Mouse (Mus musculus) heart, postnatal 14 days (tissue): ENCODE measurements around the gene Wnk2. TPM values are rescaled to one million over a fixed set of nuclear protein-coding genes. Genes with fewer than 3 reads are reported as not detected.

Experiments used
- DNase-seq, 2 experiments: peaks; one replicate each; pipeline ENCODE4 v3.0.0; 2021 to 2022
- intact Hi-C: fragments of 180-260 bp; cut with DNase I; formaldehyde crosslinking; loops from one replicate; pipeline ENCODE4 v1.15.1; 2025
- total RNA-seq, 2 experiments: library from RNA; stranded (reverse); gene quantifications; 2 replicates each; pipeline ENCODE4 v1.2.3; 2021

The Wnk2 gene
- total RNA-seq, 2 experiments from 2014 or later: 40.3 to 60.0 TPM

DNA sequence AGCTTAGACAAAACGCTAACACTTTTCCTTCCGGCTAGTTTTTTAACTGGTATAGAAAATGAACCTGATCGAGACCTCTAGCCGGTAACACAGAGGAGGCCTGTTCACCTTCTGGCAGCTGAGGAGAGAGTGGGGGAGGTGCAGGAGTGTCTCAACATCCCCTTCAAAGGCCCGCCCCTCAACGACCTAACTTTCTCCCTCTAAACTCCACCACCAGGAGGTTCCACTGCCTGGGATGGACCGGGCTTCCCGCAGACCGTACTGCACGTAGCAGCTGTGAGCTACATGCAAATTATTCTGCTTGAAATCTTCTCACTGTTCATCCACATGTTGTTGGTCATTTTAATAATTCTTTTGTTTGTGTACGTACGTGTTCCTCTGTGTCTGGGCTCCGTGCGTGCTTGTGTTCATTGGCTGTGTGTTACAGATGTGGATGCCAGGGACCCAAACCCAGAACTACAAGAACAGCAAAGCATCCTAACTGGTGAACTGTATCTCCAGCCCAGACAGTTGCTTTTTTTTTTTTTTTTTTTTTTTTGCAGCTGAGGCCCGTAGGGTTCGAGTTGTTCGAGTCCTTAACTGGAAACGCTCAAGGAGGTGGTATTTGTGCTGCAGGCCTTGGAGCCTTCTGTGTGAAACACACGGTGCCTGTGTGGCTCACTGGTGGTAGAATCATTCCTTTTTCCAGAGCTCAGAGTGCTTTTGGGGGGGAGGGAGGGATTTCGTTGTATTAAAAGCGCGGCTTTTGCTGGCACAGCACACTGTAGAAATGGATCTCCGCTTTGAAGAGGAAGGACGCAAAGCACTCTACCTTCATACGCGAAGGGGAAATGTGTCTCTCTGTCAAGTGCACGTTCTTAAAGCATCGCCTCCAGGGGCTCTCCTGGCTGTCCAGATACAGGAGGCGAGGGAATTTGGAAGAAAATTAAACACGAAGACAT, 132.2 kb downstream of the Wnk2 start:
- DNase-seq: no peak
- intact Hi-C loops: no loop called here

DNA sequence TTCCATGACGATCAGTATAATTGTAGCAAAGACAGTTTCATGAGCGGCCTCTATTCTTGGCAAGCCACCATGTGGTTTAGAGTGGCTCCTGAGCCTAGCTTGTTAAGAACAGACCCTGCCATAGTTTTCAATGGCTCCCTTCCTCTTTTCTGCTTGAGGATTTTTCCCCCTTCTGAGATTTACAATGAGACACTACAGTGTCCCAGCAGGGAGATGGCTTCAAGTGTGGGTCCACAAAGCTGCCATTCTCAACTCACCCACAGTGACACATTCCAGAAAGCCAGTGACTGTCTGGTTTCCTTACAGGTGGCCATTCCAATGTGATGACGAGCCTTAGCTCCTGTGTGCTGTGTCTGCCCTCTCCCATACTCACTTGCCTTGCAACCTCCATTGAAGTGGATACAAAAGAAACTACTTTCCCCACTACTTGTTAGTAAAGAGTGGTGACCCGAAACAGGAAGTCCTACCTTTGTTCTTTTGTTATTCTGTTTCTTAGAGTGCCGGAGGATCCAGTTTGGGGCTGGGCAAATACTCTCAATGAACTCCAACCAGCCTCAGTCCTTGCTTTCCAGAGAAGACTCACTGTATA, 134.5 kb downstream of the Wnk2 start:
- no peak for DNase-seq
- intact Hi-C loops: no loop called here

DNA sequence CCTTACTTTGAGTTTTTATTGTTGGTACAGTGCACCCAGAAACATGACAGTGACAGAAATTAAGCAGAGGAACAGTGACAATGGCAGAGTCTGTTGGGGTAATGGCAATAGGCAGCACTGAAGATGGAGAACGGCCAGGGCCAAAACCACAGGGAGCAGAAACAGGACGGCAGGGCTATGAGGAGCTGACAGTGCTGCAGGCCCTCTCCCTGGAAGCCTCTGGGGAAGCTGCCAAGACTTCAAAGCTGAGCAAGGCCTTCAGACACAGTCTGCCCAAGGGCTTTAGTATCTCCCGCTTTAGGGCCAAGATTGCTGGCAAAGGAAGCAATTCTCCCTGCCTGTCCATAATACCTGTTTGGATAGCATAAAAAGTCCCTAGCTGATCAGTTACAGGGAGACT, 146.1 kb downstream of the Wnk2 start:
- DNase-seq: no peak
- intact Hi-C loops: no loop called here

DNA sequence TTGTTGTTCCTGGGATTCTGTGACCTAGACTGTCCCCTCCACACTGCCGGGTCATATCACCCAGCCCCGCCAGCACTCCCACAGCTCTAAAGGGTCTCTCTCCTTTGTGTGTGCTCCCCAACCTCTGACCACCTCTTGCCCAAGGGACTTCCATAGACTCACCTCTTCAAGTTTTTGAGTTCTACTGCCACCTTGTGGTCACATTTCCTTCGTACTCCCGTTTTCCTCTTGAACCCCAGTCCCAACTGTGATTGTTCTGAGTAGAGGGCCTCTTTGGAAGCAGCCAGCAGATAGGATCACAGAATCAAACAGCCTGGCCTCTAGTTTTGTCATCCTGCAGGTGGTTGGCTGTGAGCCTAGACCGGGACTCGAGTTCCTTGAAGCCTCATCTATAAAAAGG, 149.2 kb downstream of the Wnk2 start:
- DNase-seq: peak; percentile 48 to 74
- intact Hi-C loops: loop anchor here (2.0 to 5.0 kb wide), 3 partner anchors 146 to 344 kb away; no protein-coding TSS in a partner anchor

DNA sequence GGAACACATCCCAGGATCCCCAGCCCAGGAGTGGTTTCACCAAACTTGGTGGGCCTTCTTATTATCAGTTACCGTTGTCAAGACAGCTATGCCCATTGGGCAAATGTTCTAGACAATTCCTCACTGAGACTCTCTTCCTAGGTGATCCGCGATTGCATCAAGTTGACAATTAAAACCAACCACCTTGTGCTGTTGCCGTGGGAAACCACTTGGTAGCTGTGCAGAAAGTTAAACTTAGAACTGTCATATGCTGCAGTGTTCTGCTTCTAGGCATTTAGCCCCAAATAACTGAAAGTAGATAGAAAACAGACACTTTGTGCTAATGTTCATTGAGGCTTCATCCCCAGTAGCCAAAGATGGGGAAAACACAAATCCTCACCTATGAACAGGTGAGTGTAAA, 151.1 kb downstream of the Wnk2 start:
- DNase-seq: no peak
- intact Hi-C loops: loop anchor here (5.0 kb wide), 2 partner anchors 144 to 176 kb away; no protein-coding TSS in a partner anchor

DNA sequence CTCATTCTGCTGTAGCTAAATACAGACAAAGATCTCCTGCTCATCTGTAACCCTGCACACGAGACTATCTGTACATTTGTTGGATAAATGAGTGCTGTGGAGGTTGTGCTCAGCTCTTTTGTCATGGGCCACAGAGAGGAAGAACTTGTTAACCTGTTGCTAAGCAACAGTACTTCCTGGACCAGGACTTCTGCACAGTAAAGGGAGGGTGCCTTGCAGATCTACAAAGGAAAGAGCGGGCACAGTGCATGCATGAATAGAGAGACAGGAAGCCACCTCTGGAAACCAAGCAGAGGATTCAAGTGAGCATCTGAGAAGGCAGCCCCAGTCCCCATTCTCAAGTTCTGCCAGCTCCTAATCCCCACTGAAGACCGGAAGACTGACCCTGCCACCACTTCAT, 152.9 kb downstream of the Wnk2 start:
- intact Hi-C loops: loop anchor here (5.0 kb wide), 2 partner anchors 143 to 177 kb away; no protein-coding TSS in a partner anchor
- no peak for DNase-seq

DNA sequence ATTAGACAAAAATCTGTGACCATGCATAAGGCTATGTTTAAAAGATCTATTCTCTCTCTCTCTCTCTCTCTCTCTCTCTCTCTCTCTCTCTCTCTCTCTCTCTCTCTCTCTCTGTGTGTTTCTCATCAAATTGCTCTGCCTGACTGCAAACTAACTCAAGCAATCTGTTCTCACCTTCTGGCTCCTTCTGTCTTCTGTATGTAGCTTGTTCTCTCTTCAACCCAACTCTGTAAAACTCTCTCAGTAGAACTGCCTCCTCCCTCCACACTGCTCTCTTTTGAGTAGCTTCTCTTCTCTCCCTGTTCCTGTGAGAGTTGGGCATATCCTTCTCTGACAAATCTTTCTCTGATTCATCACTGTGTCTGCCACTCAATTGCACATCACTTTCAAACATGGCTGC, 154.9 kb downstream of the Wnk2 start:
- no peak for DNase-seq
- intact Hi-C loops: no loop called here

DNA sequence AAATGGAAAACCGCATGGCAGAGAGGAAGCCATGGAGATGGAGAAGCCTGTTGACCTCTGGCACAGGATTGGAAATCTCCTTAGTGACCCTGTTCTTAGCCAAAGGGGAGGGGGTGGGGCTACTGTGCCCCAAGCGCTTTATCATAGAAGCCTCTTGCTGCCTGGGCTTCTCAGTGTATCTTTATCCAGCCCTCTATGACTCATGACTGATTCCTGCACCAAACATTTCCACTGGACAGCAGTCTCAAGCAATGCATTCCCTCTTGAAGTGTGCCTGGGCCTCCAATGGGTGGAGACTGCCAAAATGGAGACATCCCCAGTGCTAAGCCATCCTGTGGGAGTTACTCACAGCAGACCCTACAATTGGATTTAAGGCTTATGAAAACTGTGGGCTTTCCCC, 157.7 kb downstream of the Wnk2 start:
- DNase-seq: no peak
- intact Hi-C loops: no loop called here

Other genes with a start within 250 kb of the Wnk2 start
- 100 to 1,000 TPM; 107 to 109 TPM for gene Fam120a, start 180.0 kb downstream of the Wnk2 start, total RNA-seq
- gene Ninj1, start 39.5 kb upstream of the Wnk2 start, total RNA-seq: 100 to 1,000 TPM in 1 of 2 experiments, 10 to 100 TPM in 1; 99.0 to 112 TPM
- gene Card19, start 68.0 kb upstream of the Wnk2 start, total RNA-seq: 100 to 1,000 TPM; 131 to 138 TPM
- under 1 TPM; 0.33 to 0.49 TPM for gene Susd3, start 100.7 kb upstream of the Wnk2 start, total RNA-seq
- 1 to 10 TPM in 1 of 2 experiments, under 1 TPM in 1; 0.79 to 1.5 TPM for gene Fgd3, start 172.3 kb upstream of the Wnk2 start, total RNA-seq
- gene Bicd2, start 193.6 kb upstream of the Wnk2 start, total RNA-seq: 10 to 100 TPM; 72.1 to 77.7 TPM